Mouse (Mus musculus) forebrain, postnatal 0 days (tissue): ENCODE data around the gene Crbn. TPM values are rescaled to one million over a fixed set of nuclear protein-coding genes. Genes with fewer than 3 reads are reported as not detected.

ENCODE experiments used
- ATAC-seq: fragments of 200-750 bp; cut with Nextera tagmentation; 2 replicates; pipeline ENCODE4 v1.8.0; 2017; ENCODE audit warnings: mild to moderate bottlenecking, moderate library complexity
- DNase-seq: peaks from one replicate; pipeline ENCODE4 v3.0.0-alpha.2; 2015
- H3K27ac ChIP-seq: fragments of 300-500 bp; sonication (generic); 2 replicates; pipeline ENCODE4 v1.5.1; 2014; ENCODE audit warnings: low read depth, mild to moderate bottlenecking, antibody characterized with exemption, low read length, moderate library complexity, mixed read lengths
- H3K27me3 ChIP-seq: fragments of 300-500 bp; sonication (generic); 2 replicates; pipeline ENCODE4 v1.6.1; 2014; ENCODE audit warnings: mild to moderate bottlenecking, low read length, mixed read lengths; ENCODE audit not compliant: insufficient read depth
- H3K36me3 ChIP-seq: fragments of 300-500 bp; sonication (generic); 2 replicates; pipeline ENCODE4 v1.6.1; 2014; ENCODE audit warnings: mild to moderate bottlenecking, moderate library complexity; ENCODE audit not compliant: insufficient read depth
- H3K4me1 ChIP-seq: fragments of 300-500 bp; sonication (generic); 2 replicates; pipeline ENCODE4 v1.6.1; 2014; ENCODE audit warnings: antibody characterized with exemption; ENCODE audit not compliant: insufficient read depth
- H3K4me2 ChIP-seq: fragments of 300-500 bp; sonication (generic); 2 replicates; pipeline ENCODE4 v1.6.1; 2014; ENCODE audit warnings: low read depth, mild to moderate bottlenecking, moderate library complexity
- H3K4me3 ChIP-seq: fragments of 300-500 bp; sonication (generic); 2 replicates; pipeline ENCODE4 v1.5.1; 2014; ENCODE audit warnings: low read depth, low read length, mixed read lengths
- H3K9ac ChIP-seq: fragments of 300-500 bp; sonication (generic); 2 replicates; pipeline ENCODE4 v1.6.1; 2014; ENCODE audit warnings: mild to moderate bottlenecking
- H3K9me3 ChIP-seq: fragments of 300-500 bp; sonication (generic); 2 replicates; pipeline ENCODE4 v1.6.1; 2016; ENCODE audit warnings: low read length
- CTCF ChIP-seq: sonication (generic); IDR thresholded peaks from 2 replicates; pipeline ENCODE4 v1.5.1; 2016; ENCODE audit warnings: antibody characterized with exemption, control low read depth, low read depth
- WGBS: fragments of 180-500 bp; shearing (Covaris S2); extraction: QIAGEN DNeasy Blood & Tissue Kit; methylation state at CpG from one replicate; pipeline ENCODE4 v1.1.7; 2014; 5-methylcytosine and 5-hydroxymethylcytosine counted together
- polyA plus RNA-seq: library from polyadenylated mRNA; unstranded; fragments of >200 nt; fragmentation: Nextera tagmentation; extraction: Ambion mirVana; gene quantifications from 2 replicates; pipeline ENCODE4 v1.2.1, GENCODE M21; 2015
- total RNA-seq: library from RNA; depleted of rRNA; stranded (reverse); fragments of >200 nt; gene quantifications from 2 replicates; pipeline ENCODE4 v1.2.3, GENCODE M21; 2014

Crbn gene
- total and polyA plus RNA-seq, 2 experiments from 2014 or later: 53.3 to 70.9 TPM

- H3K9me3 ChIP-seq: no peaks in the 10 kb centered on the region
- 94% methylated on average over 7 of the region's 7 CpGs for WGBS
- H3K27me3 ChIP-seq: no peaks in the 10 kb centered on the region
- DNase-seq (no peak), ATAC-seq (no peak)
- peaks cover 36% of the 10 kb centered on the region for H3K36me3 ChIP-seq
- H3K27ac ChIP-seq: no peak overlapping the region
- no peak for TF ChIP-seq CTCF
- H3K4me2 ChIP-seq: no peak overlapping the region
- H3K9ac ChIP-seq: no peak overlapping the region
- H3K4me1 ChIP-seq: no peaks in the 10 kb centered on the region
- no peak overlapping the region for H3K4me3 ChIP-seq
Measured at GRCm38 (mm10) chr6:106793088-106793487, 6.8 kb downstream of the Crbn start.

GRCm38 (mm10) chr6:106792486-106792885 is 7.4 kb downstream of the Crbn start:
- no peaks in the 10 kb centered on the region for H3K27me3 ChIP-seq
- H3K27ac ChIP-seq: no peak overlapping the region
- ATAC-seq: no peak
- no peak for DNase-seq
- H3K9ac ChIP-seq: no peak overlapping the region
- H3K4me1 ChIP-seq: no peaks in the 10 kb centered on the region
- H3K36me3 ChIP-seq: peaks cover 38% of the 10 kb centered on the region
- no peak for TF ChIP-seq CTCF
- no peak overlapping the region for H3K4me2 ChIP-seq
- WGBS: 93% methylated on average over 5 of the region's 5 CpGs
- no peaks in the 10 kb centered on the region for H3K9me3 ChIP-seq
- H3K4me3 ChIP-seq: no peak overlapping the region

- Histone ChIP-seq H3K9ac (no peak overlapping the region), H3K4me1 (no peaks in the 10 kb centered on the region), H3K9me3 (no peaks in the 10 kb centered on the region), H3K4me2 (no peak overlapping the region), H3K4me3 (no peak overlapping the region), H3K27me3 (no peaks in the 10 kb centered on the region), H3K27ac (no peak overlapping the region), H3K36me3 (peaks cover 40% of the 10 kb centered on the region)
- no peak for DNase-seq
- WGBS: 94% methylated on average over 8 of the region's 8 CpGs
- ATAC-seq: no peak
- TF ChIP-seq CTCF: no peak
Measured at GRCm38 (mm10) chr6:106791429-106791828, 8.4 kb downstream of the Crbn start.

GRCm38 (mm10) chr6:106787138-106787537 is 12.7 kb downstream of the Crbn start:
- H3K27me3 ChIP-seq: no peaks in the 10 kb centered on the region
- no peak overlapping the region for H3K9ac ChIP-seq
- DNase-seq (no peak), ATAC-seq (no peak)
- TF ChIP-seq CTCF: no peak
- no peaks in the 10 kb centered on the region for H3K9me3 ChIP-seq
- H3K4me2 ChIP-seq: no peak overlapping the region
- H3K4me1 ChIP-seq: no peaks in the 10 kb centered on the region
- no peak overlapping the region for H3K27ac ChIP-seq
- no peak overlapping the region for H3K4me3 ChIP-seq
- H3K36me3 ChIP-seq: peaks cover 27% of the 10 kb centered on the region
- 87% methylated on average over 3 of the region's 3 CpGs for WGBS

GRCm38 (mm10) chr6:106770046-106770445 is 29.8 kb downstream of the Crbn start:
- H3K4me1 ChIP-seq: peaks cover 12% of the 10 kb centered on the region
- H3K9ac ChIP-seq: peak overlapping the region; percentile 57
- no peaks in the 10 kb centered on the region for H3K27me3 ChIP-seq
- H3K27ac ChIP-seq: no peak overlapping the region
- peak overlapping the region; percentile 90 for H3K4me2 ChIP-seq
- H3K9me3 ChIP-seq: no peaks in the 10 kb centered on the region
- no peak for TF ChIP-seq CTCF
- peaks cover 21% of the 10 kb centered on the region for H3K36me3 ChIP-seq
- DNase-seq (no peak), ATAC-seq (no peak)
- peak overlapping the region; percentile 77 for H3K4me3 ChIP-seq
- 23% methylated on average over 4 of the region's 4 CpGs for WGBS

- ATAC-seq (peak; percentile 72), DNase-seq (no peak)
- peak overlapping the region; percentile 57 for H3K9ac ChIP-seq
- no peaks in the 10 kb centered on the region for H3K9me3 ChIP-seq
- 3% methylated on average over 33 of the region's 33 CpGs for WGBS
- TF ChIP-seq CTCF: no peak
- H3K4me1 ChIP-seq: peaks cover 12% of the 10 kb centered on the region
- peaks cover 18% of the 10 kb centered on the region for H3K36me3 ChIP-seq
- no peaks in the 10 kb centered on the region for H3K27me3 ChIP-seq
- peak overlapping the region; percentile 90 for H3K4me2 ChIP-seq
- H3K4me3 ChIP-seq: peak overlapping the region; percentile 77
- H3K27ac ChIP-seq: 0 out of 2 replicates have a peak overlapping the region, but pooled peaks have one; percentile 23
Measured at GRCm38 (mm10) chr6:106769290-106769866, 30.5 kb downstream of the Crbn start.

GRCm38 (mm10) chr6:106768640-106769289 is 31.1 kb downstream of the Crbn start, which contains the start of gene Trnt1:
Gene Trnt1 (plus strand): TSS chr6:106769120.
- TF ChIP-seq CTCF: 0 out of 2 replicates have a peak, but pooled peaks have one; percentile 6
- ATAC-seq (peak; percentile 100), DNase-seq (peak; percentile 98)
- Histone ChIP-seq H3K27me3 (no peaks in the 10 kb centered on the region), H3K36me3 (peaks cover 17% of the 10 kb centered on the region), H3K4me3 (peak within 1 kb of the TSS; percentile 77), H3K9me3 (no peaks in the 10 kb centered on the region), H3K4me1 (peaks cover 12% of the 10 kb centered on the region), H3K27ac (0 out of 2 replicates have a peak within 1 kb of the TSS, but pooled peaks have one; percentile 23), H3K9ac (peak within 1 kb of the TSS; percentile 57), H3K4me2 (peak within 1 kb of the TSS; percentile 90)
- WGBS: 9% methylated on average over 35 of the region's 35 CpGs
